Mouse (Mus musculus) liver, postnatal 0 days (tissue): Measurements from ENCODE around the gene Hmbs.

Source experiments
- CTCF ChIP-seq: sonication (generic); IDR thresholded peaks from 2 replicates; pipeline ENCODE4 v1.5.1; 2016; ENCODE audit warnings: antibody characterized with exemption, low read depth
- EP300 ChIP-seq: IDR thresholded peaks from 2 replicates; pipeline ENCODE4 v1.6.1; 2016; ENCODE audit warnings: antibody characterized with exemption, low read depth, mild to moderate bottlenecking

- TF ChIP-seq CTCF (no peak), EP300 (no peak)
These were observed 16.8 kb downstream of the Hmbs start for GRCm38 (mm10) chr9:44327064-44327711.
